ENCODE assay signal across 8 mouse cellular contexts in the genomic region with DNA sequence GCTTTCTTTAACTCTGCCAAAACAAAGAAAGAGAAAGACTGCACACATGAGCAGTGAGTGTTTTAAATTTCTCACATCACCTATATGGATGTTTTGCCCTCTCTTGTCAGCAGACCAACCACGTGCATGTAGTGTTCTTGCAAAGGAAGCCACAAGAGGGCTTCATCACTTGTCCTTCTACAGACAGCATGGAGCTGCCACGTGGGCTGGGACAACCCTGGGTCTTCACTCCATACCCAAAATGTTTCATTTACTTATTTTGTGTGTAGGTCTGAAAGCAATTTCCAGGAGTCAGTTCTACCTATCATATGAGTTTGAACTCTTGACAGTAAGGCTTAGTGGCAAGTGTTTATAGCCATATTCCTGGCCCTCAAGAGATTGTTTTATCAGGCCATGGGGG. TPM values are rescaled to one million over a fixed set of nuclear protein-coding genes. Genes with fewer than 3 reads are reported as not detected.
DNase-seq lines count a peak whose midpoint lies in the region; ATAC-seq and TF ChIP-seq lines count a peak whose summit lies in the region.

No protein-coding gene starts in this region.

- ATAC-seq in kidney, postnatal 0 days (replicated peaks; ENCODE audit: low FRiP score, low read depth), result no peak
- no peak for ATAC-seq in midbrain, embryonic 15.5 days (replicated peaks)
- ATAC-seq in monocyte, adult 5-6 weeks (replicated peaks; ENCODE audit: insufficient number of reproducible peaks, low FRiP score, low TSS enrichment, poor library complexity, severe bottlenecking), result no peak

- DNase-seq in gastrocnemius, adult 2 months, result no peak
- DNase-seq in gastrocnemius, postnatal 36 days, result no peak
- DNase-seq in NIH3T3 (ENCODE audit: low read depth), result peak; percentile 69
- peak; percentile 60 for DNase-seq in kidney, postnatal 0 days (ENCODE audit: low spot score)
- no peak for DNase-seq in urinary bladder, postnatal 14 days (ENCODE audit: low spot score)

- peak; percentile 16; the same call in 1 of the 2 replicates for TF ChIP-seq CTCF in gastrocnemius, adult 2 months (IDR thresholded peaks at IDR 0.05)
- peak; percentile 45 for TF ChIP-seq CTCF in kidney, postnatal 0 days (IDR thresholded peaks at IDR 0.05; ENCODE audit: low read depth)

- WGBS in kidney, postnatal 0 days, result 0% methylated on average over 2 of the region's 2 CpGs
- WGBS in midbrain, embryonic 15.5 days, result 0% methylated on average over 2 of the region's 2 CpGs

- intact Hi-C loops in gastrocnemius, adult 2 months (cut with DNase I), result loop anchor here (2.0 kb wide), 1 partner anchor 17 kb away; a partner anchor contains a TSS
- intact Hi-C loops in gastrocnemius, postnatal 36 days (cut with DNase I), result no loop called here

- no peaks in the 10 kb centered on the region for H3K9me3 ChIP-seq in erythroblast, embryonic 14.5 days (ENCODE audit: control insufficient read depth, low read length)
- H3K9me3 ChIP-seq in kidney, postnatal 0 days (replicated peaks; ENCODE audit: low read length), result no peaks in the 10 kb centered on the region
- H3K9me3 ChIP-seq in midbrain, embryonic 15.5 days, result no peaks in the 10 kb centered on the region

- no peaks in the 10 kb centered on the region for H3K27me3 ChIP-seq in erythroblast, embryonic 14.5 days (ENCODE audit: control insufficient read depth)
- no peaks in the 10 kb centered on the region for H3K27me3 ChIP-seq in kidney, postnatal 0 days (ENCODE audit: insufficient read depth, low read length)
- no peaks in the 10 kb centered on the region for H3K27me3 ChIP-seq in midbrain, embryonic 15.5 days (replicated peaks)

- H3K4me3 ChIP-seq in gastrocnemius, adult 2 months, result peak overlapping the region; percentile 81
- H3K4me3 ChIP-seq in erythroblast, embryonic 14.5 days (replicated peaks), result peak overlapping the region; percentile 91
- peak overlapping the region; percentile 64 for H3K4me3 ChIP-seq in kidney, postnatal 0 days (replicated peaks; ENCODE audit: low read depth, low read length)
- peak overlapping the region; percentile 76 for H3K4me3 ChIP-seq in midbrain, embryonic 15.5 days

- H3K36me3 ChIP-seq in erythroblast, embryonic 14.5 days (ENCODE audit: control insufficient read depth), result peaks cover 73% of the 10 kb centered on the region
- peaks cover 32% of the 10 kb centered on the region for H3K36me3 ChIP-seq in kidney, postnatal 0 days (ENCODE audit: insufficient read depth, low read length)
- peaks cover 27% of the 10 kb centered on the region for H3K36me3 ChIP-seq in midbrain, embryonic 15.5 days (replicated peaks)

- peak overlapping the region; percentile 64 for H3K4me2 ChIP-seq in kidney, postnatal 0 days (ENCODE audit: low read length)
- peak overlapping the region; percentile 90 for H3K4me2 ChIP-seq in midbrain, embryonic 15.5 days

- peak overlapping the region; percentile 89 for H3K9ac ChIP-seq in kidney, postnatal 0 days (ENCODE audit: low read depth, low read length)
- H3K9ac ChIP-seq in midbrain, embryonic 15.5 days, result peak overlapping the region; percentile 72

- H3K27ac ChIP-seq in gastrocnemius, adult 2 months, result peak overlapping the region; percentile 96
- no peak overlapping the region for H3K27ac ChIP-seq in kidney, postnatal 0 days
- no peak overlapping the region for H3K27ac ChIP-seq in midbrain, embryonic 15.5 days

- H3K4me1 ChIP-seq in erythroblast, embryonic 14.5 days (ENCODE audit: control insufficient read depth), result peaks cover 62% of the 10 kb centered on the region
- 0 out of 2 replicates have a peak, but pooled peaks cover 7% of the 10 kb centered on the region for H3K4me1 ChIP-seq in kidney, postnatal 0 days (replicated peaks; ENCODE audit: insufficient read depth, low read length)
- peaks cover 26% of the 10 kb centered on the region for H3K4me1 ChIP-seq in midbrain, embryonic 15.5 days

RNA-seq across cellular contexts. Expression of a gene that starts 1.1 kb away (rescaled TPM):
- total RNA-seq in gastrocnemius, adult 2 months (2021), result 10 to 100 TPM; 45.3 to 49.8 TPM
- 10 to 100 TPM; 34.8 to 37.0 TPM for total RNA-seq in gastrocnemius, postnatal 36 days (2021)
- 1.2 and 1.6 TPM in 2 replicates for polyA plus RNA-seq in erythroblast, embryonic 14.5 days (2012)
- 67.3 and 75.8 TPM in 2 replicates for polyA plus RNA-seq in kidney, postnatal 0 days (2015; fragmentation: Nextera tagmentation; extraction: Ambion mirVana)
- 134 and 142 TPM in 2 replicates for polyA plus RNA-seq in midbrain, embryonic 15.5 days (2015; fragmentation: Nextera tagmentation; extraction: Ambion mirVana)
- total RNA-seq in monocyte, adult 5-6 weeks (2017), result 41.7 to 67.0 TPM (median 49.4 TPM) in 3 replicates

RNA-seq across cellular contexts. Expression of a gene that starts 1.1 kb away (rescaled TPM):
- 10 to 100 TPM; 28.4 to 33.4 TPM for total RNA-seq in gastrocnemius, adult 2 months (2021)
- 10 to 100 TPM; 23.0 to 33.0 TPM for total RNA-seq in gastrocnemius, postnatal 36 days (2021)
- polyA plus RNA-seq in erythroblast, embryonic 14.5 days (2012), result 0.74 and 1.2 TPM in 2 replicates
- 96.3 and 99.5 TPM in 2 replicates for polyA plus RNA-seq in kidney, postnatal 0 days (2015; fragmentation: Nextera tagmentation; extraction: Ambion mirVana)
- polyA plus RNA-seq in midbrain, embryonic 15.5 days (2015; fragmentation: Nextera tagmentation; extraction: Ambion mirVana), result 47.8 and 55.1 TPM in 2 replicates
- total RNA-seq in monocyte, adult 5-6 weeks (2017), result 99.4 to 162 TPM (median 133 TPM) in 3 replicates

RNA-seq across cellular contexts. Expression of a gene that starts 16.4 kb away (rescaled TPM):
- total RNA-seq in gastrocnemius, adult 2 months (2021), result 100 to 1,000 TPM; 129 to 130 TPM
- 100 to 1,000 TPM; 113 to 123 TPM for total RNA-seq in gastrocnemius, postnatal 36 days (2021)
- polyA plus RNA-seq in erythroblast, embryonic 14.5 days (2012), result 5.2 and 5.8 TPM in 2 replicates
- 541 and 596 TPM in 2 replicates for polyA plus RNA-seq in kidney, postnatal 0 days (2015; fragmentation: Nextera tagmentation; extraction: Ambion mirVana)
- polyA plus RNA-seq in midbrain, embryonic 15.5 days (2015; fragmentation: Nextera tagmentation; extraction: Ambion mirVana), result 273 and 290 TPM in 2 replicates
- 73.5 to 105 TPM (median 73.5 TPM) in 3 replicates for total RNA-seq in monocyte, adult 5-6 weeks (2017)

RNA-seq across cellular contexts. Expression of a gene that starts 16.7 kb away (rescaled TPM):
- 10 to 100 TPM in 1 of 2 experiments, 1 to 10 TPM in 1; 9.0 to 13.6 TPM for total RNA-seq in gastrocnemius, adult 2 months (2021)
- total RNA-seq in gastrocnemius, postnatal 36 days (2021), result 10 to 100 TPM in 1 of 2 experiments, 1 to 10 TPM in 1; 9.2 to 10.9 TPM
- polyA plus RNA-seq in erythroblast, embryonic 14.5 days (2012), result 0.10 and 0.19 TPM in 2 replicates
- polyA plus RNA-seq in kidney, postnatal 0 days (2015; fragmentation: Nextera tagmentation; extraction: Ambion mirVana), result 63.2 and 64.3 TPM in 2 replicates
- polyA plus RNA-seq in midbrain, embryonic 15.5 days (2015; fragmentation: Nextera tagmentation; extraction: Ambion mirVana), result 53.0 and 63.3 TPM in 2 replicates
- total RNA-seq in monocyte, adult 5-6 weeks (2017), result 17.0 to 29.2 TPM (median 20.6 TPM) in 3 replicates

Comparison
In these comparisons a context has a peak if more than half of its experiments do, and no peak if none do; other contexts are left out.
1. DNase-seq: peak in NIH3T3 (single experiment) and kidney, postnatal 0 days (single experiment); none in gastrocnemius, adult 2 months (single experiment), gastrocnemius, postnatal 36 days (0 of 2) and urinary bladder, postnatal 14 days (single experiment).
2. Peak in every context shown above with its lines, with median percentiles within 50 percentile points of each other: H3K4me3 ChIP-seq.